Mouse (Mus musculus) forebrain, postnatal 0 days (tissue): Measurements from ENCODE around the gene Med12. TPM values are rescaled to one million over a fixed set of nuclear protein-coding genes. Genes with fewer than 3 reads are reported as not detected.

ENCODE experiments used
- ATAC-seq: fragments of 200-750 bp; cut with Nextera tagmentation; 2 replicates; pipeline ENCODE4 v1.8.0; 2017; ENCODE audit warnings: mild to moderate bottlenecking, moderate library complexity
- DNase-seq: peaks from one replicate; pipeline ENCODE4 v3.0.0-alpha.2; 2015
- H3K27ac ChIP-seq: fragments of 300-500 bp; sonication (generic); 2 replicates; pipeline ENCODE4 v1.5.1; 2014; ENCODE audit warnings: low read depth, mild to moderate bottlenecking, antibody characterized with exemption, low read length, moderate library complexity, mixed read lengths
- H3K27me3 ChIP-seq: fragments of 300-500 bp; sonication (generic); 2 replicates; pipeline ENCODE4 v1.6.1; 2014; ENCODE audit warnings: mild to moderate bottlenecking, low read length, mixed read lengths; ENCODE audit not compliant: insufficient read depth
- H3K36me3 ChIP-seq: fragments of 300-500 bp; sonication (generic); 2 replicates; pipeline ENCODE4 v1.6.1; 2014; ENCODE audit warnings: mild to moderate bottlenecking, moderate library complexity; ENCODE audit not compliant: insufficient read depth
- H3K4me1 ChIP-seq: fragments of 300-500 bp; sonication (generic); 2 replicates; pipeline ENCODE4 v1.6.1; 2014; ENCODE audit warnings: antibody characterized with exemption; ENCODE audit not compliant: insufficient read depth
- H3K4me2 ChIP-seq: fragments of 300-500 bp; sonication (generic); 2 replicates; pipeline ENCODE4 v1.6.1; 2014; ENCODE audit warnings: low read depth, mild to moderate bottlenecking, moderate library complexity
- H3K4me3 ChIP-seq: fragments of 300-500 bp; sonication (generic); 2 replicates; pipeline ENCODE4 v1.5.1; 2014; ENCODE audit warnings: low read depth, low read length, mixed read lengths
- H3K9ac ChIP-seq: fragments of 300-500 bp; sonication (generic); 2 replicates; pipeline ENCODE4 v1.6.1; 2014; ENCODE audit warnings: mild to moderate bottlenecking
- H3K9me3 ChIP-seq: fragments of 300-500 bp; sonication (generic); 2 replicates; pipeline ENCODE4 v1.6.1; 2016; ENCODE audit warnings: low read length
- CTCF ChIP-seq: sonication (generic); IDR thresholded peaks from 2 replicates; pipeline ENCODE4 v1.5.1; 2016; ENCODE audit warnings: antibody characterized with exemption, control low read depth, low read depth
- WGBS: fragments of 180-500 bp; shearing (Covaris S2); extraction: QIAGEN DNeasy Blood & Tissue Kit; methylation state at CpG from one replicate; pipeline ENCODE4 v1.1.7; 2014; 5-methylcytosine and 5-hydroxymethylcytosine counted together
- polyA plus RNA-seq: library from polyadenylated mRNA; unstranded; fragments of >200 nt; fragmentation: Nextera tagmentation; extraction: Ambion mirVana; gene quantifications from 2 replicates; pipeline ENCODE4 v1.2.1, GENCODE M21; 2015
- total RNA-seq: library from RNA; depleted of rRNA; stranded (reverse); fragments of >200 nt; gene quantifications from 2 replicates; pipeline ENCODE4 v1.2.3, GENCODE M21; 2014

Med12 gene
- total and polyA plus RNA-seq, 2 experiments from 2014 or later: 14.4 to 35.7 TPM

- no peaks in the 10 kb centered on the region for H3K27me3 ChIP-seq
- H3K27ac ChIP-seq: peak overlapping the region; percentile 83
- peak overlapping the region; percentile 50 for H3K4me3 ChIP-seq
- H3K9me3 ChIP-seq: no peaks in the 10 kb centered on the region
- no peak for TF ChIP-seq CTCF
- DNase-seq: peak; percentile 72
- peaks cover 4% of the 10 kb centered on the region; the same call in 1 of the 2 replicates for H3K36me3 ChIP-seq
- WGBS: 34% methylated on average over 12 of the region's 13 CpGs
- H3K4me2 ChIP-seq: peak overlapping the region; percentile 50
- H3K9ac ChIP-seq: peak overlapping the region; percentile 72
- ATAC-seq: peak; percentile 73
- H3K4me1 ChIP-seq: 0 out of 2 replicates have a peak, but pooled peaks cover 2% of the 10 kb centered on the region
Observed at GRCm38 (mm10) chrX:101299473-101300426, 25.9 kb downstream of the Med12 start.

DNA sequence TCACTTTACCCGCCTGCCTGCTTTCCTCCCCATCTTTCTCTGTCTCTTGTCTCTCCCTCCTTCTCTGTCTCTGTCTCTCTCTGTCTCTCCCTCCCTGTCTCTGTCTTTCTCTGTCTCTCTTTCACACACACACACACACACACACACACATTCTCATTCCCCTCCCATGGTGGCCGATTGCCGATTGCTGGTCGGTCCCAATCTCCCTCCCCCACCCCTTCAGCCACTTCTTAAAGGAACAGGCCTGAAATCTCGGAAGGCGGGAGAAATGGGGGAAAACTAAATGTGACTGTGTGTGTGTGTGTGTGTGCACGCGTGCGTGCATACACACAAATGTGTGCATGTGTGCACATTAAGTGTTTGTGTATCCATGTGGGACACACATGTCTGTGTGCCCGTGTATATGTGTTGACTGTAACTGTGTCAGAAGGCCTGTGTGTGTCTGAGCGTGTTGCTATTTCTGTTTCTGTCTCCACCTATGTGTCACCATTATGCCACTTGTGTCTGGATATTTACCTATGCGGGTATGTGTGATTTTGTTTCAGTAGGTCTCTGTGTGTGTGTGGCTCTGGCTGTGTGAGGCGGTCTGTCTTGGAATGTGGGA, 26.7 kb downstream of the Med12 start:
- H3K9ac ChIP-seq: peak overlapping the region; percentile 72
- no peak for TF ChIP-seq CTCF
- H3K4me3 ChIP-seq: peak overlapping the region; percentile 50
- H3K27ac ChIP-seq: peak overlapping the region; percentile 83
- peak; percentile 57 for DNase-seq
- H3K36me3 ChIP-seq: peaks cover 4% of the 10 kb centered on the region; the same call in 1 of the 2 replicates
- ATAC-seq: peak; percentile 50
- no peaks in the 10 kb centered on the region for H3K27me3 ChIP-seq
- H3K4me2 ChIP-seq: peak overlapping the region; percentile 50
- H3K9me3 ChIP-seq: no peaks in the 10 kb centered on the region
- 23% methylated on average over 13 of the region's 13 CpGs for WGBS
- H3K4me1 ChIP-seq: 0 out of 2 replicates have a peak, but pooled peaks cover 2% of the 10 kb centered on the region

DNA sequence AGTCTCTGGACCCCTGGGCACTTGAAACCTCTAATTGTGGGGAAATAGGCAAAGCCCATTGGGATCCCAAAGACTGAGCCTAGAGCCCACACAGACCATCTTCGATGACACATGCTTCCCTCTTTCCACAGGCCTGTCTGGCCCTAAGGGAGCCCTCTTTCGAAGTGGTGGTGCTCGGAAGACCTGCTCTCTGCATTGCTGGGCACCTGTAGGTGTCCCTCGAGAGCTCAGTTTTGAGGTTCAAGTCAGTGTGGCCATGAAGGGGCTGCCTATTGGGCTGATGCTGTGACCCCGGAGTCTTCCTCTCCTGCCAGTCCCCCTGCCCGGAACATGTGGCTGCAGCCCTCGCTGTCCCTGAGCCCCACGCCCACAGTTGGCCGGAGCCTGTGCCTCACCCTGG, 27.8 kb downstream of the Med12 start:
- Histone ChIP-seq H3K4me1 (0 out of 2 replicates have a peak, but pooled peaks cover 2% of the 10 kb centered on the region), H3K27ac (no peak overlapping the region), H3K36me3 (peaks cover 4% of the 10 kb centered on the region; the same call in 1 of the 2 replicates), H3K9ac (peak overlapping the region; percentile 72; the same call in 1 of the 2 replicates), H3K4me2 (peak overlapping the region; percentile 50), H3K27me3 (no peaks in the 10 kb centered on the region), H3K9me3 (no peaks in the 10 kb centered on the region), H3K4me3 (peak overlapping the region; percentile 50)
- no peak for ATAC-seq
- WGBS: 69% methylated on average over 9 of the region's 9 CpGs
- no peak for TF ChIP-seq CTCF
- DNase-seq: no peak

- no peaks in the 10 kb centered on the region for H3K27me3 ChIP-seq
- peaks cover under 1% of the 10 kb centered on the region; the same call in 1 of the 2 replicates for H3K36me3 ChIP-seq
- H3K4me1 ChIP-seq: 0 out of 2 replicates have a peak, but pooled peaks cover 2% of the 10 kb centered on the region
- no peak for ATAC-seq
- H3K27ac ChIP-seq: no peak overlapping the region
- H3K9ac ChIP-seq: no peak overlapping the region
- no peaks in the 10 kb centered on the region for H3K9me3 ChIP-seq
- TF ChIP-seq CTCF: no peak
- no peak overlapping the region for H3K4me2 ChIP-seq
- no peak overlapping the region for H3K4me3 ChIP-seq
- 44% methylated on average over 2 of the region's 2 CpGs for WGBS
- no peak for DNase-seq
Observed at GRCm38 (mm10) chrX:101304646-101305045, 30.8 kb downstream of the Med12 start.

DNA sequence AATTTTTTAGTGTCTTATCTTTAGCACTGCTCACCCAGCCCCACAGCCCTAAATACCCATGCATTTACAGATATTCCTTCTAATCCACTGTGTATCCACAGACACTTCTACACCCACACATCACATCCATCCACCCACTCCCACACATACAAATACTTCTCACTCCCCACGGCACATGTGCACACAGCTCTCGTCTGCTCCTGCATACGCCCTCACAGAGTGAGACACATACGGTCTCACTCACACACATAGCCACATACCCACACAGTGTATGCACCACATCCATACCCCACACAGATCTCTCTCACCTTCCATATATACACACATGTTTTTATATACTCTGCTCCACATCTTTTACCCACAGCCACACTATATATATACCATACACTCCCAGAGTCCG, 35.5 kb downstream of the Med12 start:
- H3K36me3 ChIP-seq: peaks cover 13% of the 10 kb centered on the region
- no peak overlapping the region for H3K9ac ChIP-seq
- ATAC-seq (no peak), DNase-seq (no peak)
- no peak for TF ChIP-seq CTCF
- H3K4me2 ChIP-seq: no peak overlapping the region
- H3K4me3 ChIP-seq: no peak overlapping the region
- H3K27ac ChIP-seq: no peak overlapping the region
- H3K9me3 ChIP-seq: no peaks in the 10 kb centered on the region
- no peaks in the 10 kb centered on the region for H3K27me3 ChIP-seq
- H3K4me1 ChIP-seq: 0 out of 2 replicates have a peak, but pooled peaks cover 2% of the 10 kb centered on the region
- WGBS: 93% methylated on average over 5 of the region's 5 CpGs

GRCm38 (mm10) chrX:101313625-101314359, 40.0 kb downstream of the Med12 start:
- H3K4me3 ChIP-seq: no peak overlapping the region
- no peaks in the 10 kb centered on the region for H3K27me3 ChIP-seq
- TF ChIP-seq CTCF: no peak
- DNase-seq (peak; percentile 69), ATAC-seq (peak; percentile 94)
- no peak overlapping the region for H3K4me2 ChIP-seq
- WGBS: 36% methylated on average over 6 of the region's 6 CpGs
- H3K9ac ChIP-seq: no peak overlapping the region
- H3K4me1 ChIP-seq: no peaks in the 10 kb centered on the region
- H3K9me3 ChIP-seq: no peaks in the 10 kb centered on the region
- peaks cover 29% of the 10 kb centered on the region for H3K36me3 ChIP-seq
- 0 out of 2 replicates have a peak overlapping the region, but pooled peaks have one; percentile 9 for H3K27ac ChIP-seq
